Mouse (Mus musculus) CH12.LX (cell line): ENCODE measurements around the gene Cpa3. TPM values are rescaled to one million over a fixed set of nuclear protein-coding genes. Genes with fewer than 3 reads are reported as not detected.

ENCODE experiments used
- DNase-seq: peaks from one replicate; pipeline ENCODE4 v3.0.0-alpha.2; 2013; ENCODE audit errors: extremely low read depth
- H3K27ac ChIP-seq: 2 replicates; pipeline ENCODE4 v1.5.1; 2012; ENCODE audit warnings: low read depth, mild to moderate bottlenecking, control low read depth, moderate library complexity; ENCODE audit not compliant: insufficient read depth
- H3K27me3 ChIP-seq: replicated peaks from 2 replicates; pipeline ENCODE3; 2012; ENCODE audit warnings: inconsistent platforms
- H3K36me3 ChIP-seq, 2 experiments: replicated peaks in 1 of 2; 2 replicates each; pipeline versions ENCODE3 to v1.6.1; 2012; ENCODE audit warnings: inconsistent platforms in 1 of 2, low read length in 1 of 2, mild to moderate bottlenecking in 1 of 2, mixed read lengths in 1 of 2, moderate library complexity in 1 of 2; ENCODE audit not compliant: control insufficient read depth in 1 of 2, insufficient read depth in 1 of 2
- H3K4me1 ChIP-seq, 2 experiments: 2 replicates each; pipeline ENCODE4 v1.6.1; 2012; ENCODE audit warnings: inconsistent platforms in 1 of 2, moderate library complexity in 1 of 2; ENCODE audit not compliant: insufficient read depth in 2 of 2, control insufficient read depth in 1 of 2
- H3K4me2 ChIP-seq: 2 replicates; pipeline ENCODE4 v1.6.1; 2012; ENCODE audit warnings: low read depth, mild to moderate bottlenecking, control low read depth; ENCODE audit not compliant: poor library complexity, insufficient read depth, severe bottlenecking
- H3K4me3 ChIP-seq, 3 experiments: fragments of 150-350 bp in 1 of 3; sonication (generic) in 1 of 3; replicated peaks in 1 of 3; 2 replicates each; pipeline versions ENCODE3 to v1.5.1; 2011 to 2012; ENCODE audit warnings: low read depth in 2 of 3, low read length in 2 of 3, mild to moderate bottlenecking in 2 of 3, moderate library complexity in 2 of 3, control low read depth in 1 of 3, improper control_type of control experiment in 1 of 3, inconsistent platforms in 1 of 3, mixed read lengths in 1 of 3; ENCODE audit not compliant: poor library complexity in 1 of 3
- H3K79me2 ChIP-seq: replicated peaks from 2 replicates; pipeline ENCODE4 v1.6.1; 2012; ENCODE audit warnings: mild to moderate bottlenecking, moderate library complexity; ENCODE audit not compliant: control insufficient read depth, poor library complexity, insufficient read depth, severe bottlenecking; ENCODE audit errors: extremely low read depth
- H3K9ac ChIP-seq: 2 replicates; pipeline ENCODE4 v1.6.1; 2012; ENCODE audit warnings: low read depth, mild to moderate bottlenecking, control low read depth, moderate library complexity; ENCODE audit not compliant: insufficient read depth
- H3K9me3 ChIP-seq: replicated peaks from 2 replicates; pipeline ENCODE3; 2012; ENCODE audit warnings: low read length, inconsistent platforms, mixed read lengths
- CHD1 ChIP-seq: IDR thresholded peaks from 2 replicates; pipeline ENCODE4 v1.6.1; 2012; ENCODE audit warnings: low read depth, low read length, improper control_type of control experiment, inconsistent platforms
- CHD2 ChIP-seq: IDR thresholded peaks from 2 replicates; pipeline ENCODE4 v1.6.1; 2011; ENCODE audit warnings: low read length, improper control_type of control experiment
- CTCF ChIP-seq, 2 experiments: IDR thresholded peaks in 1 of 2; conservative IDR thresholded peaks in 1 of 2; 2 replicates each; pipeline ENCODE4 v1.5.1; 2011 to 2012; ENCODE audit warnings: low read depth in 2 of 2, low read length in 2 of 2, improper control_type of control experiment in 1 of 2, inconsistent platforms in 1 of 2, mild to moderate bottlenecking in 1 of 2, moderate library complexity in 1 of 2
- ELF1 ChIP-seq: IDR thresholded peaks from 2 replicates; pipeline ENCODE4 v1.6.1; 2014; ENCODE audit warnings: low read depth, mild to moderate bottlenecking, inconsistent platforms, low read length, improper control_type of control experiment
- EP300 ChIP-seq: IDR thresholded peaks from 2 replicates; pipeline ENCODE4 v1.6.1; 2011; ENCODE audit warnings: low read length, improper control_type of control experiment
- GABPA ChIP-seq: IDR thresholded peaks from 2 replicates; pipeline ENCODE4 v1.6.1; 2012; ENCODE audit warnings: low read depth, low read length, improper control_type of control experiment, inconsistent platforms; ENCODE audit not compliant: insufficient replicate concordance
- HCFC1 ChIP-seq: IDR thresholded peaks from 2 replicates; pipeline ENCODE4 v1.6.1; 2012; ENCODE audit warnings: low read depth, mild to moderate bottlenecking, inconsistent platforms, low read length, improper control_type of control experiment
- IRF4 ChIP-seq: IDR thresholded peaks from 2 replicates; pipeline ENCODE4 v1.6.1; 2014; ENCODE audit warnings: low read depth, mild to moderate bottlenecking, inconsistent platforms, low read length, improper control_type of control experiment
- JUN ChIP-seq: IDR thresholded peaks from 2 replicates; pipeline ENCODE4 v1.6.1; 2011; ENCODE audit warnings: low read depth, mild to moderate bottlenecking, low read length, improper control_type of control experiment, moderate library complexity; ENCODE audit not compliant: insufficient read depth
- JUND ChIP-seq: conservative IDR thresholded peaks from 2 replicates; pipeline ENCODE4 v1.6.1; 2011; ENCODE audit warnings: low read depth, low read length, improper control_type of control experiment
- MAX ChIP-seq: IDR thresholded peaks from 2 replicates; pipeline ENCODE4 v1.6.1; 2011; ENCODE audit warnings: low read length, improper control_type of control experiment
- MAZ ChIP-seq: IDR thresholded peaks from 2 replicates; pipeline ENCODE4 v1.6.1; 2012; ENCODE audit warnings: low read depth, mild to moderate bottlenecking, inconsistent platforms, low read length, improper control_type of control experiment, moderate library complexity
- MYC ChIP-seq: IDR thresholded peaks from 2 replicates; pipeline ENCODE4 v1.6.1; 2011; ENCODE audit warnings: low read depth, mild to moderate bottlenecking, improper control_type of control experiment, low read length
- NELFE ChIP-seq: IDR thresholded peaks from 2 replicates; pipeline ENCODE4 v1.6.1; 2011; ENCODE audit warnings: low read depth, low read length, improper control_type of control experiment
- NRF1 ChIP-seq: IDR thresholded peaks from 2 replicates; pipeline ENCODE4 v1.6.1; 2014; ENCODE audit warnings: low read depth, mild to moderate bottlenecking, inconsistent platforms, low read length, improper control_type of control experiment, moderate library complexity
- PAX5 ChIP-seq: IDR thresholded peaks from 2 replicates; pipeline ENCODE4 v1.6.1; 2012; ENCODE audit warnings: low read length, inconsistent platforms, mixed read lengths
- POLR2A ChIP-seq: IDR thresholded peaks from 2 replicates; pipeline ENCODE4 v1.6.1; 2011; ENCODE audit warnings: low read depth, mild to moderate bottlenecking, improper control_type of control experiment, low read length
- POLR2AphosphoS2 ChIP-seq: IDR thresholded peaks from 2 replicates; pipeline ENCODE4 v1.6.1; 2011; ENCODE audit warnings: low read depth, low read length, improper control_type of control experiment
- RAD21 ChIP-seq: IDR thresholded peaks from 2 replicates; pipeline ENCODE4 v1.6.1; 2011; ENCODE audit warnings: low read depth, mild to moderate bottlenecking, low read length, improper control_type of control experiment, moderate library complexity
- RCOR1 ChIP-seq: conservative IDR thresholded peaks from 2 replicates; pipeline ENCODE4 v1.6.1; 2012; ENCODE audit warnings: low read depth, mild to moderate bottlenecking, inconsistent platforms, low read length, improper control_type of control experiment
- SIN3A ChIP-seq: IDR thresholded peaks from 2 replicates; pipeline ENCODE4 v1.6.1; 2012; ENCODE audit warnings: low read length, improper control_type of control experiment, inconsistent platforms
- TCF12 ChIP-seq: IDR thresholded peaks from 2 replicates; pipeline ENCODE4 v1.6.1; 2014; ENCODE audit warnings: low read depth, mild to moderate bottlenecking, inconsistent platforms, low read length, improper control_type of control experiment
- UBTF ChIP-seq: IDR thresholded peaks from 2 replicates; pipeline ENCODE4 v1.6.1; 2012; ENCODE audit warnings: low read depth, mild to moderate bottlenecking, inconsistent platforms, low read length, improper control_type of control experiment, moderate library complexity
- USF1 ChIP-seq: IDR thresholded peaks from 2 replicates; pipeline ENCODE4 v1.6.1; 2014; ENCODE audit warnings: low read depth, mild to moderate bottlenecking, inconsistent platforms, low read length, improper control_type of control experiment
- ZC3H11A ChIP-seq: IDR thresholded peaks from 2 replicates; pipeline ENCODE4 v1.6.1; 2012; ENCODE audit warnings: low read depth, mild to moderate bottlenecking, inconsistent platforms, low read length, improper control_type of control experiment
- ZNF384 ChIP-seq: IDR thresholded peaks from 2 replicates; pipeline ENCODE4 v1.6.1; 2012; ENCODE audit warnings: low read depth, low read length, improper control_type of control experiment, inconsistent platforms
- dilution Hi-C: fragments of 300-500 bp; cut with MboI; formaldehyde crosslinking; loops from 2 replicates; pipeline ENCODE4 v1.14.3; 2020; ENCODE audit warnings: low sequenced_read_pairs; ENCODE audit not compliant: extremely low pct_unique_long_range_greater_than_20kb, extremely low pct_ligation_motif_present
- in situ Hi-C: fragments of 300-500 bp; cut with MboI; formaldehyde crosslinking; loops from 3 replicates; pipeline ENCODE4 v1.14.3; 2019; ENCODE audit warnings: low sequenced_read_pairs, low pct_ligation_motif_present, low pct_unique_long_range_greater_than_20kb, mixed read lengths
- polyA plus RNA-seq: library from polyadenylated mRNA; unstranded; fragments of >175 nt; gene quantifications from 2 replicates; pipeline ENCODE4 v1.2.1, GENCODE M21; 2012; ENCODE audit warnings: low read depth; ENCODE audit not compliant: insufficient read length
- total RNA-seq, 2 experiments: library from RNA; depleted of rRNA; stranded (reverse); fragments of 300-350 nt in 1 of 2; fragments of >200 nt in 1 of 2; gene quantifications; 2 replicates each; pipeline ENCODE4 v1.2.3; 2012 to 2014

Cpa3 gene
- total RNA-seq (2012; rRNA removed) (not detected in 2 replicates), total RNA-seq (2014; rRNA removed) (not detected in 2 replicates), polyA plus RNA-seq (not detected in 2 replicates)

DNA sequence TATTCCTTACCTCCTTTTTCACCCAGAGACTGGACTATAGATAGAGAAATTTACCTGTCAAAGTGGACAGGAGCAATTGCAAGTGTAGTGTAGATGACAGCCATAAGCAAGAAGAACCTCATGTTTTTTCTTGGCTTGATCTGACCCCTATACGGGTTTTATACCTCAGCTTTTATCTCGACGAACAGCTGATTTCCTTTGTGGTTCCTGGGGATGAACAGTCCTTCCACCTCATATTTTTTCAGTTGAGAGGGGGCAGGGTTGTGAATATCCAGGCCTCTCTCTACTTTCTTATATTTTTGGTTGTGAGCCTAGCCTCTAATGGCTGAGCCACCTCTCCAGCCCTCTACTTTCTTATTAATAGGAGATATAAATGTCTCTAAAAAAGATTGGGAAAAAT is at the start of gene Cpa3:
TSS of gene Cpa3 (minus strand) at position 132 of the 400 bp plus-strand sequence.
- no peak within 1 kb of the TSS for H3K4me3 ChIP-seq
- no peak for DNase-seq
- H3K36me3 ChIP-seq = no peaks in the 10 kb centered on the region
- no peak within 1 kb of the TSS for H3K9ac ChIP-seq
- H3K4me1 ChIP-seq = no peaks in the 10 kb centered on the region
- dilution Hi-C loops = no loop called here
- no peaks in the 10 kb centered on the region for H3K9me3 ChIP-seq
- H3K27ac ChIP-seq = no peak within 1 kb of the TSS
- no peaks in the 10 kb centered on the region for H3K79me2 ChIP-seq
- in situ Hi-C loops = no loop called here
- no peak within 1 kb of the TSS for H3K4me2 ChIP-seq
- H3K27me3 ChIP-seq = no peaks in the 10 kb centered on the region
- TF ChIP-seq MYC = no peak
- no peak for TF ChIP-seq NELFE
- TF ChIP-seq ELF1 = no peak
- no peak for TF ChIP-seq CHD1
- no peak for TF ChIP-seq NRF1
- TF ChIP-seq ZNF384 = no peak
- TF ChIP-seq RCOR1 = no peak
- no peak for TF ChIP-seq PAX5
- no peak for TF ChIP-seq GABPA
- no peak for TF ChIP-seq HCFC1
- no peak for TF ChIP-seq IRF4
- no peak for TF ChIP-seq SIN3A
- TF ChIP-seq RAD21 = no peak
- TF ChIP-seq MAZ = no peak
- TF ChIP-seq ZC3H11A = no peak
- TF ChIP-seq CHD2 = no peak
- no peak for TF ChIP-seq JUN
- TF ChIP-seq UBTF = no peak
- no peak for TF ChIP-seq POLR2A
- TF ChIP-seq, all 38 proteins: peak for 0

DNA sequence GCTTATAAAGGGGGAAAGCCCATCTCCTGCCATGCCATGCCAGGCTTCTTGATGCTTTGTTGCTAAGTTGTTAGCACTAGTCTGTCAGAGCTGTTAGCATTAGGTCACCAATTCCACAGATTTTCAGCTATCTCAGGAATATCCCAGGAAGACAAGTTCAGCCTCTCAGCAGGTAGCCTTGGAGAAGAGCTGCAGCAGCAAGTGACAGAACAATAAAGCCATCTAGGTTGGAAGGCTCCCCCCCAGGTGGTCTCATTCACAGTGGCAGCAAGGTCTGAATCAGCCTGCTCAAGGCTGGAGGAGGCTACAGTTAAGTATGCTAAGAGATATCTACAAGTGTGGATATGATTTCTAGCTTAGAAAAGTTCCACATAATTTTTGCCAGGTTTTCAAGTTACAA is 49.4 kb upstream of the Cpa3 start:
- no peak overlapping the region for H3K9ac ChIP-seq
- no peaks in the 10 kb centered on the region for H3K79me2 ChIP-seq
- no peaks in the 10 kb centered on the region for H3K4me1 ChIP-seq
- no peaks in the 10 kb centered on the region for H3K9me3 ChIP-seq
- H3K4me3 ChIP-seq = no peak overlapping the region
- no peaks in the 10 kb centered on the region for H3K36me3 ChIP-seq
- no peaks in the 10 kb centered on the region for H3K27me3 ChIP-seq
- no peak for DNase-seq
- in situ Hi-C loops (no loop called here), dilution Hi-C loops (no loop called here)
- H3K27ac ChIP-seq = no peak overlapping the region
- no peak for TF ChIP-seq EP300
- TF ChIP-seq SIN3A = no peak
- TF ChIP-seq GABPA = no peak
- TF ChIP-seq USF1 = no peak
- TF ChIP-seq ZNF384 = no peak
- no peak for TF ChIP-seq UBTF
- no peak for TF ChIP-seq TCF12
- no peak for TF ChIP-seq CTCF (conservative IDR thresholded peaks at IDR 0.05 in 1 of 2, IDR thresholded peaks at IDR 0.05 in 1 of 2; ENCODE audit: low read depth in 2 of 2, low read length in 2 of 2)
- TF ChIP-seq JUND = no peak
- TF ChIP-seq NRF1 = no peak
- TF ChIP-seq CHD2 = no peak
- no peak for TF ChIP-seq POLR2A
- no peak for TF ChIP-seq MAX
- TF ChIP-seq POLR2AphosphoS2 = no peak
- H3K4me2 ChIP-seq = no peak overlapping the region
